Mouse (Mus musculus) small intestine, adult 2 months (tissue): ENCODE results near the gene Errfi1.

ENCODE experiments used
- CTCF ChIP-seq: fragments of 200-500 bp; IDR thresholded peaks from 2 replicates; pipeline ENCODE4 v1.5.1; 2012; ENCODE audit warnings: low read depth, mild to moderate bottlenecking, control low read depth, inconsistent platforms, low read length, moderate library complexity, mixed read lengths; ENCODE audit not compliant: insufficient replicate concordance, insufficient read length; ENCODE audit errors: extremely low read depth
- POLR2A ChIP-seq: fragments of 200-500 bp; IDR thresholded peaks from 2 replicates; pipeline ENCODE4 v1.6.1; 2012; ENCODE audit warnings: low read depth, mild to moderate bottlenecking, control low read depth, inconsistent platforms, low read length, moderate library complexity

DNA sequence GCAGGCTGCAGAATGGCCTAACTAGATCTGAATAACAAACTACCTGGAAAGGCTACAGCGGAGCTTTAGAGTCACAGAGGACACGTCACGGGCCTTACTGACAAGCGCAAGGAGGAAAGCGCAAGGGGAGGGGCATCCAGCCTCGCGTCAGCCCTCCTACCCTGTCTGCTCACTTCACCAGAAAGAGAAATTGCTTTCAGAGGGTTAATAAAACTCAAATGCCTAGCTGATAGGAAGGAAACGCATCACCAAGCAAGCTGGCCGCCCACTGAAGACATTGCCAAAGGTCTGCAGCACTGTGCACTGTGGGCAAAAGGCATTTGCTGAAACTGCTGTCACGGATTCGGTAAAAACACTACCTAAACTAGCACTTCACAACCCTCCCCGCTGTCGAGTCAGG, 46.8 kb downstream of the Errfi1 start:
- TF ChIP-seq CTCF (no peak), POLR2A (no peak)
